Mouse (Mus musculus) yolk sac, embryonic 10.5 days (tissue): ENCODE data around the gene Zc3h7b.

ENCODE experiments used
- DNase-seq: peaks from one replicate; pipeline ENCODE4 v3.0.0-alpha.2; 2017; ENCODE audit warnings: low spot score

Zc3h7b gene

DNA sequence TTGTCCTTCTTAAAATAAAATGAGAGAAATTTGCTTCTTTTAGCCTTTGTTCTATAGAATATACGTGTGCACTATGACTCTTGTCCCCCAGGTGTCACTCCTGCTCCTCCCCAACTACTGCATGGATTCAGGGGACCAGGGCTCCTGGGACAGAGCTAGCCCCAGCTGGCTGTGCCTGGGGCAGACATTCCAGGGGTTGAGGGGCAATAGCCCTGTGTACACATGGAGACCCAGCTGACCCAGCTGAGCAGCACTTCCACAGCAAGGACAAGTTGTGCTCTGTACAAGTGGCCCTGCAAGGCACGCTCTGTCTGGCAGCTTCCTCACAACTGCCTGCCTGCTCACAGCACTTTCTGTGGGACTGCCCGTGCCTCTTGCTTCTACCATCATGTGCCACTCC is 51.4 kb downstream of the Zc3h7b start:
- DNase-seq, result no peak

GRCm38 (mm10) chr15:81797861-81798260 is 53.0 kb downstream of the Zc3h7b start:
- DNase-seq, result no peak

GRCm38 (mm10) chr15:81798421-81798820 is 53.6 kb downstream of the Zc3h7b start:
- DNase-seq, result no peak

GRCm38 (mm10) chr15:81800391-81800790 is 55.5 kb downstream of the Zc3h7b start:
- no peak for DNase-seq

- peak; percentile 83 for DNase-seq
Measured at GRCm38 (mm10) chr15:81802001-81802890, 57.4 kb downstream of the Zc3h7b start, which contains the start of gene Tef. TSS of gene Tef (plus strand) at chr15:81802421.

DNA sequence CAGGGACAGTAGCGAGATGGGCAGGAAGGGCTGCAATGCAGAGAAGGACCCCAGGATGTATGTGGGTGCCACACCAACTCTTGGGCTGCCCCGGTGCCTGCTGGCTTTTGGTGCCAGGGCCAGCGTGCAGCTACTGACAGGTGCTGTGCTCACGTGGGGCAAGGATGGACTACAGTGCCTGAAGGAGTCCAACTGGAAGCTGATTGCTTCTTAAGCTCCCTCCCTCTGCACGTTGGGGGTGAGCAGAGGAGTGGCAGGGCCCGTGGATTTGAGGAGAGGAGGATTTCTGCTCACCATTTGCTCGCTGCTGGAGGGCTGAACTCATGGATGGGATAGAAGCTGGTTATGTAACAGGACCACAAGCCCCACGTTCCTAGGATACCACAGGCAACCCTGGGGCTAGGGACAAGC is 58.1 kb downstream of the Zc3h7b start:
- no peak for DNase-seq

DNA sequence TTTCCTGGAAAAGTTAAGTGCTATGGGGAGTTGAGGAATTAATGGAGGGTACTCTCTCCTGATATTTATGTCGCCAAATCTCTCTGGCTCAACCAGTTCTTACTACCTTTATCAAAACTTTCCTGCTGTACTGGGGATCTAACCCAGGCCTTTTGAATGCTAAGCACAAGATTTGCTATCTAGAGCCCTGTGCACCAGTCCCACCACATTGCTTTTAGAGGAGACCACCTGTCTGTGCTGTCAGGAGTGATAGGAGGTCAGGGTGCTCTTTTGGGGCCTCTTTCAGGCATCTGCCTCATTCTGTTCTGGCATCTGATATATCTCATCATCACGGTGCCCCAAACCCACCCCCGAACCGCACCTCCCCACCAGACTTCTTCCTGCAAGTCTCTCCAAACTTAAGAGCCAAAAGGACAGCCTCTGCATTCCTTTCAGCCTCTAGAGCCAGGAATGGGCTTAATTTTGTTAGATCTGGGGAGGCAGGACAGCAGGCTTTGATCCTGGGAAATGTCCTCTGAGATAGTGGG is 58.6 kb downstream of the Zc3h7b start:
- no peak for DNase-seq

DNA sequence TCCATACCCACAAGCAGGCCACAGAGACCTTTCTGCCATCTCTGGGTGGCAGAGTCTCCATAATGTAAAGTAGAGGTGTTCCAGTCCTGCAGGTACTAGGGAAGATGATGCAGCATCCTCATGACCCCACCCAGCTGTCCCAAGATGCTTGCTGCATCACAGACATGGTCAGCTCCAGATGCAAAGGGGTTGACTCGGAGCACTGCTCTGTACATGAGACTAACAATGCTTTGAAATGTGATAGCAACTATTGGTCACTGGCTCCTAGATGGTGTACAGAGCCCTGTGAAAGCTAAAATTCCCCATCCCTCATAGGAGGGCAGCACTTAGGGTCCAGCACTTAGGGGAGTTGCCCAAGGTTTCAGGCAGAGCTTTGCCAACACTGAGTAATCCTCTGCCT is 59.3 kb downstream of the Zc3h7b start:
- DNase-seq, result no peak

GRCm38 (mm10) chr15:81804883-81805282 is 60.0 kb downstream of the Zc3h7b start:
- DNase-seq, result no peak

GRCm38 (mm10) chr15:81805624-81806023 is 60.8 kb downstream of the Zc3h7b start:
- DNase-seq, result no peak

DNA sequence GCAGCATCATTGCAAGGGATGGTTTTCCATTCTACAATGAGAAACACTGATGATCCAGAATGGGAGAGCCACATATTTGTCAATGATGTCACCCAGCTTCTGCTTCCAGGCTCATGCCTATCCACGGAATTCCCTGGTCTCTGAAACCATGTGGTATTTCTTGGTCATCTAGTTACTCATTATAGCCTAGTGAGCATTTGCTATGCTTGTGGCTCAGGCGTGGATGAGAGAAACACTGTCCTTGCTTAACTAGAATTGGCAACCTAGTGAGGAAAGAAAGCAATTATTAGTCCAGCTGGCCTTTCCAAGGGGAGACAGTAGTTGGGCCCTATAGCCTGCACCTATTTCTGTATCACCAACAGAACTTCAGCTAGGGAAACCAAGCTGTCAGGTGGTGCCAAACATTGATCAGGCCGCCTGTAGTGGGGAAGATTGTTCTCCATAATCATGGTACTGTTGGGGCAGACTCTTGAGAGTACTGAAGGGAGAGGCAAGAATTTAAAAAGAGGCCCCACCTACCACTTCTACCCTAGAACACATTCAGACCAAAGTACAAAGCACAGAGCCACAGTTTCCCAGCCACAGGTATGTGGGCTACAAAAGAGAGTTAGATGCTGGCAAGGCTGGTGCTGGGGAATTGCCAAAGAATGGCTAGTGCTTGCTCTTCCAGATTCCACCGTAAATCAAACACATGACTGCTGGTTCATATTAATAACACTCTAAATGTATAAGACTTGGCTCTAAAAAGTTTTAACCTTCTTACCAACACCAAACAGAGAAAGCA is 62.0 kb downstream of the Zc3h7b start:
- no peak for DNase-seq

DNA sequence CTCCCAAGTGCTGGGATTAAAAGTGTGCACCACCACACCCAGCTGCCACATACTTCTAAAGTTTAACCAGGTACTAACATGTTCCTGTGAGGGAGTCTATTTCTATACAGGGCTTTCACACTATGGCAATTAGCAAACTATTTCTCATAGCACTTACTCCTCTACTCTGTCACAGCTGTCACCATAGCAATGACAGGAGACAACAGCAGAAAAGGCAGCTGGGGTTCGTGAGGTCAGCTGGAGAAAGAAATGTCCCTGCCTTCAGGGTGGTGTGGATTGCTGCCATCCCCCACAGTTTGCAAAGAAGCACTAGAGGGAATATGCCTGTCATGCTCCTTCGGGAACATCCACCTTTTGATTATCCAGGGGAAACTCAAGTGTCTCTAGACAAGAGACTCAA is 63.9 kb downstream of the Zc3h7b start:
- no peak for DNase-seq

DNA sequence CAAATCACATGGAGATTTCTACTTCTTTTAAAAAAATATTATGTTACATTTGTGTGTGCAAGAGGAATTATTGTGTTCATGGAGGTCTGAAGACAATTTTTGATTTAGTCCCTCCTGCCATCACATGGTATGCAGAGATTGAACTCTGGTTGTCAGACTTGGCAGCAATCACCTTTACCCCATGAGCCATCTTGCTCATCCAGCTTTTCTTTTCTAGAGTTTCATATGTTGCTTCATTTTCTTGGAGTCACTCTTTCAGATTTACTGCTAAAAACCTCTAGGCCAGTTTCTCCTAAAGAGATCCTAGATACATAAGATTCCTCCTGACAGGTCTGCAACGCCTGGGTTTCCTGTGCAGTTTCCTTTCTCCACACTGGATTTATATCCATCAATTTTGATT is 64.7 kb downstream of the Zc3h7b start:
- no peak for DNase-seq

- DNase-seq, result peak; percentile 77
Measured at GRCm38 (mm10) chr15:81810150-81810549, 65.3 kb downstream of the Zc3h7b start.

DNA sequence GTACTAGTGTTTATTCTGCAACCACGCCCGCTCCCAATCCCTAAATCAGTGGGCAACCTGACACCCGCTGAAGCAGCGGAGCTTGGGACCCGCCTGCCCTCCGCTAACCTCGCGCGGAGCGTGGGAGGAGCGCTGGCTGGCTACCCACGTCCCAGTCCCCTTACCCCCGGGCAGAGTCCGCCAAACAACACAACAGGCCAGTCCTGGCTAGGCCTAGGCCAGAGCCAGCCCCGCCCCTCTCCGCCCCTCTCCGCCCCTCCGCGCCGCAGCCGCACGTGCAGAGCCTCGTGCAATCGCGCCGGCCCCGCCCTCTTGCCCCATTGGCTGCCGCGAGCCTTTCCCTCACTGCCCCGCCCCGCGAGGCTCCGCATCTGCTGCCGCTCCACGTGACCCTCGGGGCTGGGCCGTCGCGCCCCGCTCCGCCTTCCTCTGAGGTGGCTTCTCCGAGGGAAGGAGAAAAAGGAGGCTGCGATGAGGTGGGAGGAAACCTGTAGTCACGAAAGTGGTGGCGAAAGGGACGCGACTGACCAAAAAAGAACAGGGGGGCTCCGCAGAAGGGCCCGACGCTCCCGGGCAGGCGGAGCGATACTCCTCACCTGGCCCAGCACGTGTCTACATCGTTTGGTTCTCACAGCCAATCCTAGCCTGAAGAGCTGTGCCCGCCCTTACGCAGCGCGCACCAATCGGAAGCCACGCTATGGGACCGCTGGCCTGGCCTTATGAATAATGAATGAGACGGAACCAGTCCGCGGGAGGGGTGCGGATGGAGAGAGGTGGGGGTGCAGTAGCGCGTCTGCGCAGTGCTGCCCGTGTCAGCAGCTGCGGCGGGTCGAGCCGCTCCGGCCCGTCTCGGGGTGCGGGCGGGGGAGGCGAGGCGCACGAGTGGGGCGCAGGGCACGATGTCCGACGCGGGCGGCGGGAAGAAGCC is 66.1 kb downstream of the Zc3h7b start:
- DNase-seq, result peak; percentile 99

DNA sequence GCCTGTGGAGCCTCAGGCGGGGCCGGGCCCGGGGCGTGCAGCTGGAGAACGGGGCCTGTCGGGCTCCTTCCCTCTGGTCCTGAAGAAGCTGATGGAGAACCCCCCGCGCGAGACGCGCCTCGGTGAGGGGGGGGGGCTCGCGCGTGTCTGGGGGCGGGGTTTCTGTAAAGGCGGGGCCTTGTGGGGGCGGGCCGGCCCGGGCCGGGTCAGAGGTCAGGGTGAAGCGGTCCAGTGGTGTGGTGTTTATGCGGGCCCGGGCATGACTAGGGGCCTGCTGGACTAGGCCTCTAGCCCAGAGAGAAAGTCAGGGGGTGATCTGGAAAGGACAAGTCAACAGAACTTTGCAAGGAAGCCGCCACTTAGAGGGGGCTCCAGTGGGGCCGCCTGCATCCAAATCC is 66.7 kb downstream of the Zc3h7b start:
- peak; percentile 91 for DNase-seq

GRCm38 (mm10) chr15:81812287-81812686 is 67.4 kb downstream of the Zc3h7b start:
- DNase-seq, result no peak

GRCm38 (mm10) chr15:81812696-81813631 is 68.1 kb downstream of the Zc3h7b start:
- DNase-seq, result no peak

DNA sequence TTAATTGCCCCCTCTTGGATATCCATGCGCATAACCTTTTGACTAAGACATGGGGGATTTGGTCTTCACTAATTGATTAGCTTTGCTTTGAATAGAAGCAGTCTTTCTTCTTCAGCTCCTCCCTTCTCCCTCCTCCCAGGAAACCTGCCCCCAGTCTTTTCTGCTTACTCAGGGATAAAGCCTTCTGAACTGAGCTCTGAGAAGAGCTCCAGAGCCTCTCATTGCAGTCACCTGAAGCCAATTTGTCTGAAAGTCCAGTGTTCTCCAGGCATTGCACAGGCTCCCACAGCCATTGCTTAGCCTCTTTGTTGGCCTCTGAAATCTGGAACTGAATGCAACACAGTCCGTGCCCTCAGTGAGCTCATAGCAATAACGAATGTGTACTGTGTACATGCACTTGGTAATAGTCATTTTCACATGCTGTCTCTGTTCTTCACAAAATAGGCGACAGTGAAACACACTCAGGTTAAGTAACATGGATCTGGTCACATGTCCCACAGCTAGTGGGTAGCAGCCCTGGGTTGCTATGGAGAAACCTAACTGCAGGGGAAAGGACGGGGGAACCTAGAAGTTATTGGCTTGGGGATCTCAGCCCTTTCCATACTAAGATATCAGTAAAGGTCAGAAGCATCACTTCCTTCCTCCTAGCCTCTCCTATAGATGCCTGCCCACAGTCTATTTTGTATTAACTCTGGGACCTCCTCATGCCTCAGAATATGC is 69.3 kb downstream of the Zc3h7b start:
- DNase-seq, result no peak
